In genomic region chr2:128555082-128555481, GRCm38 (mm10) we compare ENCODE assay signal across 23 mouse cellular contexts. TPM values are rescaled to one million over a fixed set of nuclear protein-coding genes. Genes with fewer than 3 reads are reported as not detected.
"Had no signal": no experiment of that assay in that cellular context is flagged by ENCODE, and none has a peak within 500 bp of the region (broad histone marks: within the 10 kb centered on the region; RNA-seq: fewer than 3 reads in every experiment).

No protein-coding gene starts in this region.

- H3K9me3 ChIP-seq: neural tube, embryonic 15.5 days; stomach, embryonic 15.5 days had no signal

- H3K27ac ChIP-seq: neural tube, embryonic 15.5 days; stomach, embryonic 15.5 days; stomach, postnatal 0 days had no signal

- H3K4me3 ChIP-seq: neural tube, embryonic 15.5 days; stomach, embryonic 15.5 days had no signal

- H3K9ac ChIP-seq: neural tube, embryonic 15.5 days; stomach, embryonic 15.5 days had no signal

- H3K4me2 ChIP-seq: neural tube, embryonic 15.5 days; stomach, embryonic 15.5 days had no signal

- H3K36me3 ChIP-seq: neural tube, embryonic 15.5 days; stomach, embryonic 15.5 days had no signal

- DNase-seq: retina, postnatal 1 day; right cerebral cortex, adult 18-20 months; right cerebral cortex, postnatal 14 days; right cerebral cortex, postnatal 25 days; right cerebral cortex, postnatal 4 days; spleen, adult 18-20 months; thymus, adult 18-20 months; thymus, adult 2 months; thymus, postnatal 14 days; thymus, postnatal 25 days; thymus, postnatal 36 days; thymus, postnatal 4 days had no signal

- H3K27me3 ChIP-seq: neural tube, embryonic 15.5 days; stomach, embryonic 15.5 days had no signal

RNA-seq across cellular contexts. Expression of gene Spdye4c, which starts 35.9 kb away (rescaled TPM):
- total RNA-seq: neutrophil, adult 5-6 weeks had no signal
- polyA plus RNA-seq: neural tube, embryonic 14.5 days; neural tube, embryonic 15.5 days; small intestine, adult 2 months; spleen, adult 2 months; stomach, embryonic 14.5 days; stomach, embryonic 15.5 days; stomach, embryonic 16.5 days; stomach, postnatal 0 days; thymus, adult 2 months; thymus, postnatal 0 days; urinary bladder, adult 2 months had no signal
